Mouse (Mus musculus) left cerebral cortex, postnatal 36 days (tissue): ENCODE measurements at regions not wholly inside any gene's neighbourhood (a gene's known extent, or its start where the extent isn't known, plus 50 kb on each side); places are given as distances from the start of the nearest gene placed in this dataset.
"Not testable (repeated sequence)": the region's sequence is repeated elsewhere in the genome, so short reads cannot be mapped to it uniquely, and the experiment has no call there.

ENCODE experiments used
- DNase-seq, 2 experiments: peaks; one replicate each; pipeline ENCODE4 v3.0.0; 2021 to 2022; ENCODE audit warnings: low spot score in 2 of 2, mixed read lengths in 1 of 2
- intact Hi-C: fragments of 180-260 bp; cut with DNase I; formaldehyde crosslinking; loops from one replicate; pipeline ENCODE4 v1.15.1; 2025

GRCm38 (mm10) chr13:31050160-31050788 is 76.3 kb downstream of the Gm5447 start:
- DNase-seq = no peak
- intact Hi-C loops = no loop called here

GRCm38 (mm10) chr13:31051586-31051985 is 77.6 kb downstream of the Gm5447 start:
- intact Hi-C loops, DNase-seq: not testable (repeated sequence)

GRCm38 (mm10) chr13:31054356-31054755 is 80.4 kb downstream of the Gm5447 start:
- no peak for DNase-seq
- intact Hi-C loops = no loop called here

- DNase-seq = no peak
- intact Hi-C loops = no loop called here
Observed at GRCm38 (mm10) chr13:31055376-31056083, 81.5 kb downstream of the Gm5447 start.

DNA sequence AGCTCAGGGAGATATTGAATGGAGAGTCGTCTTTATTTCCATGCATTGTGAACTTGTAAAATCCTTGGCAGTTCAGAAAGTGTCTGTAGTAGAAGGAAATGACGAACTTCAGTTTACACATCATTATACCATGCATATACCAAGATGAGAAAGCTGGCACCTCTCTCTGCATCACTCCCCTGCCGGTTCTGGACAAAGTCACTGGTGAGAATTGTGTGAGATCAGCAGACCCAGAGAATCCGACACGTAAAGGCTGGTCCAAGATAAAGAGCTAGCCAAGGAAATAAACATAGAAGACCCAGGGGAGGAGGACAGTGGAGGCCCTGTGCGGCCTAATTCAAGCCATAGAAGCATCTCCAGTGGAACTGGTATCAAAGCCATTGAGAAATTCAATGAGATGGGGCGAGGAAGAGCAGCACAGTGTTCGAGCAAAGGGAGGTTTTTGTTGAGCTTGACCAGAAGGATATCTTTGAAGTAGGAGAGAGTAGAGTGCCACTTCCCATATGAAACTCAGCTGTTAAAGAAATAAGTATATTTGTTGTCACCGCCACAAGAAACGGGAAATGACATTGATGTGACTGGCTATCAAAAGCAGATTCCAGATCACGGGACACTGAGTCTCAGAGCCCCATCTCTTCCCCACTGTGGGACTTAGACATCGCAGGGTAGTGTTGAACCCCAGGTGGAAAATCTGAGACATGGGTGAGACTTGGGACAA is 82.3 kb downstream of the Gm5447 start:
- intact Hi-C loops = no loop called here
- no peak for DNase-seq

- no peak for DNase-seq
- intact Hi-C loops = no loop called here
Observed at GRCm38 (mm10) chr13:31060916-31061431, 87.0 kb downstream of the Gm5447 start.

DNA sequence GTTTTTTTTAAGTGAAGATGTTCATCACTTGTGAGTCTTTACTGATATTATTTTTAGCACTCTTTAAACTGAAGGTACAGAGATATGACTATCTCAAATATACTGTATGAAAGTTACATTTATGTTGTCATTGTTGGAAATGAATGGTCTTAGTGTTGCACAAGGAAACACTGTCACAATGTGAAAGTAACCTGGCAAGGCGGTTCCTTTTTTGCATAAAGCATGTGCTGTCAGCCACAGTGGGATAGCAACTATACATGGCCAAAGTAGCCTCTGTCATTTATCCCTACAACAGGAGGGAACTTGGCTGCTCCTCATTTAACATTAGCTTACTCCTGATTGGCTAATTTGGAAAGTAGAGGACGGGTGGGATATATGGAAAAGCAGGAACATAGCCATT is 94.3 kb downstream of the Gm5447 start:
- DNase-seq = no peak
- intact Hi-C loops = no loop called here

DNA sequence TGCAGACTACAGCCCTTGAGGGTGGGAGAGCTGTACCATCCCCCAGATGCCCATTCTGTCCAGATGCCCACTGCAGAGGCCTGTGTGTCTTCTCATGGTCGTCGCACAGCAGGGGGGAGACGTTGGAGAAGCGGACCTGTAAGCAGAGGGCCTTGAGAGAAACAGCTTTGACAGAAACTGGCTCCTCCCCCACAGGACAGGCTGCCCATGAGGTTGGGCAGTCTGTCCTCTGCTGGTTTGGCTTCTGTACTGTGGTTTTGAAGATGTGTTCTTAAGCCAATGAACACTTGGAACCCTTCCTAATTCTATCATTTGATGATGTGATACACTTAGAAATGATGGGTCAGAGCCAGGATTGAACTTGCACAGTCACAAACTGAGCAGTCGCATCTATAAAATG is 102.5 kb downstream of the Gm5447 start:
- DNase-seq = no peak
- intact Hi-C loops = no loop called here

DNA sequence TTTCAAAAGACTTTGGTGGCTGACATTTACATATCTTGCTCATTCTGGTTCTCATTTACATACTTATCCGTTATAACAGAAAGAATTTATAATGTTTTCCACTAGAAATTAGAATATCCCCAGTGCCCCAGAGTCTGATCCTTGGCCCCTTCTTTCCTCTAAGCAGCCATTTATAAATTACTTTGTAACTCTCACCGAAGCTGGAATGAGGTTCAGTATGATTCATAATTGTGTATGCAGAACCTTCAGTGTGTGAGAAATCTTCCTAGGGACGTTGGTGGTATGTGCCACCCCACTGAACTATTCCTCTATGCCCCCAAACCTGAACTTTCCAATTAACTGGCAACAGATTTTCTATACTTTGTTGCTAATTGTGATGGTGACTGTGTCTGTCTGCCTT is 104.7 kb downstream of the Gm5447 start:
- intact Hi-C loops = no loop called here
- DNase-seq = no peak

DNA sequence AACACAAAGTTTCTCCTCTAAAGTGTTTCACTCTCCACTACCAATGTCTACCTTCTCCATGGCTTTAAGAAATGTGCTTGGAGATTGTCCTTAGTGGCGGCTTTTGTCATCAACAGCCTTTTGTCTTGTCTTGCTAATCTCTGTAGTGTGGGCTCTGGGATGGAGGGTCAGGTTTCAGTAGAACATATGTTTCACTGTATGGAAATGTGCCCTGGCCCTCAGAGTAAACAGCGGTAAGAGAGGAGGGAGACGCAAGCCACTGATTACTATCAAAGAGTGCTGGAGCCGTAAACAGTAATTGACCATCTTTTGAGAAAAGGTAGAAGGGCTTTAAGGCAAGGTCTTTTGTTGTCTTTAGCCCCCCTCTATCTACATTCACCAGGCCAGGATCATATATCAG is 106.2 kb downstream of the Gm5447 start:
- intact Hi-C loops = loop anchor here (5.0 to 10.0 kb wide), 2 partner anchors 175 to 577 kb away; no protein-coding TSS in a partner anchor
- no peak for DNase-seq

DNA sequence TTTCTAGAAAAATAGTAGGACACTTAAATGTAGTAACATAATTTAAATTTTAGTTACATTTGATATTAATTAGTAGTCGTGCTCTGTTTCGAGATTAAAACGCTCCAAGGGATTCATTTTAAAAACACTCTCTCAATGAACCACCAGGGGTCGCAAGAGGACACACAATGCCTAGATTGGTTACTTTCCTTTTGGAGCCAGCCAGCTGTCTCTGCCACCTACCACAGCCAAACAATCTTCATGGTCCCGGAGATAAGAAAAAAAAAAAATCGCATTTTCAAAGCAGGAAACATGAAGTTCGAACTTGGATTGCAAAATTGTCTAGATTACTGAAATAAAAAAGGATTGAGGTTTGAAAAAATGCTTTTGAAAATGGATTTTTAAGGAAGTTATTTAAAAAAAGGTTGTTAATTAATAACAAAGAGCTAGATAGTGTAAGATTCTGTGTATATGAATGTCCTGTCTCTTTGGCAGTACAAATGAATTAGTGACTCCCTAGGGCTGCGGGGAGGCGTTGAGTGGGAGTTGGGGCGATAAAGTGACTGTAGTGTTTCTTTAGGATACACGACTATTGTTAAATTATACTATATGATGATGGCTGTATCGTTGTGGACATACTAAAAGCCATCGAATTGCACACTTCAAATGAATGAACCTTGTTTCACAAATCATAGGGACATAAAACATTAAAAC is 108.6 kb downstream of the Gm5447 start:
- intact Hi-C loops = loop anchor here (1.0 to 10.0 kb wide), 3 partner anchors 178 to 575 kb away; no protein-coding TSS in a partner anchor
- DNase-seq = peak; percentile 32 to 59

GRCm38 (mm10) chr13:31101051-31101450 is 127.0 kb downstream of the Gm5447 start:
- intact Hi-C loops = no loop called here
- no peak for DNase-seq

DNA sequence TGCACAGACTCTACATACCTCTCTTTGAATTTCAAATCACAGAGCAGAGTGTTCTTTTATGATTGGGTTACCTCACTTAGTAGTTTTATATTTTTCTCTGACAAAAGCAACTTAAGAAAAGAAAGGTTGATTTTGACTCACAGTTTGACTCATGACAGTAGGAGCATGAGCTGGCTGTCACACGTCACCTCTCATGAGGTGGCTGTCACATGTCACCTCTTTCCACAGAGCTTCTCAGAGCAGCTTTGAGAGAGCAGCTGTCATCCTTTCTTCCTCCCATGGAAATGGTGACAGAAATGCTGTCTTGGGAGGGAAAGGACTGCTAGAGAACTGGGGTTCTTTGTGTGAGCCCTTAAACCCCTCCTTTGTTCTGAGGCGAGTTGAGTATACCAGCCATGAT is 133.4 kb downstream of the Gm5447 start:
- intact Hi-C loops = no loop called here
- no peak for DNase-seq

- intact Hi-C loops = no loop called here
- DNase-seq = no peak
Observed at GRCm38 (mm10) chr13:31109231-31109630, 135.2 kb downstream of the Gm5447 start.

GRCm38 (mm10) chr13:31122689-31123088 is 148.7 kb downstream of the Gm5447 start:
- DNase-seq = no peak
- intact Hi-C loops = no loop called here

GRCm38 (mm10) chr13:31124547-31125216 is 150.7 kb downstream of the Gm5447 start:
- DNase-seq = no peak
- intact Hi-C loops = no loop called here

- DNase-seq = no peak
- intact Hi-C loops = no loop called here
Observed at GRCm38 (mm10) chr13:31132501-31132900, 158.5 kb downstream of the Gm5447 start.

- DNase-seq = no peak
Observed at GRCm38 (mm10) chr13:31139686-31140085, 165.7 kb downstream of the Gm5447 start.

GRCm38 (mm10) chr13:31147323-31147722 is 173.3 kb downstream of the Gm5447 start:
- DNase-seq = no peak

More at GRCm38 (mm10) chr13:31139686-31140085, 165.7 kb downstream of the Gm5447 start:
- intact Hi-C loops = no loop called here

More at GRCm38 (mm10) chr13:31147323-31147722, 173.3 kb downstream of the Gm5447 start:
- intact Hi-C loops = no loop called here
